Mouse (Mus musculus) 416B (cell line): ENCODE data around the gene Cpne5.
A peak's percentile ranks its signal among the peaks of the same experiment; 100 is the strongest.
"Not testable (repeated sequence)": the region's sequence is repeated elsewhere in the genome, so short reads cannot be mapped to it uniquely, and the experiment has no call there.

Experiments used
- DNase-seq: peaks from one replicate; pipeline ENCODE4 v3.0.0; 2011; ENCODE audit warnings: low read depth

Cpne5 gene

DNA sequence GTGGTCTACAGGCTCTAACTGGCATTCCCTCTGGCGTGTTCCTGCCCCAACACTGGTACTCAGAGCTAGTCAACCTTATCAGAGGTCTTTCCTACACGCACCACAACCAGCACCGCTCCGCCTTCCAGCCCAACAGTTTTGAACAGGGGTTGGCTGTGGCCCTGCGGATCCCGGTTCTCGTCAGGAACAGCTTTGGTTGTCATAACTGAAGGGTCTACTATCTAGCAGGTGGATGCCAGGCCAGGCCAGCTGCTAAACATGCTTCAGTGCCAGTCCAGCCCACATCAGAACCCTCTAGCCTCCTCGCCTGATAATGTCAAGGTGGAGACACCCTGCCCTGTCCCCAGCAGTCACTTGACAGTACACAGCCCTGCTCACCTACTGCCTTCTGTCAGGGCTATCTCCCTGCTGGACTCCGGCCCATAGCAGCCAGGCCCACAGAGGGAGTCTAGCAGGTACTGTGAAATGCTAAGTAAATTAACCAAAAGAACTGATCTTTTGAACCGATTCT is 19.1 kb upstream of the Cpne5 start:
- no peak for DNase-seq

DNA sequence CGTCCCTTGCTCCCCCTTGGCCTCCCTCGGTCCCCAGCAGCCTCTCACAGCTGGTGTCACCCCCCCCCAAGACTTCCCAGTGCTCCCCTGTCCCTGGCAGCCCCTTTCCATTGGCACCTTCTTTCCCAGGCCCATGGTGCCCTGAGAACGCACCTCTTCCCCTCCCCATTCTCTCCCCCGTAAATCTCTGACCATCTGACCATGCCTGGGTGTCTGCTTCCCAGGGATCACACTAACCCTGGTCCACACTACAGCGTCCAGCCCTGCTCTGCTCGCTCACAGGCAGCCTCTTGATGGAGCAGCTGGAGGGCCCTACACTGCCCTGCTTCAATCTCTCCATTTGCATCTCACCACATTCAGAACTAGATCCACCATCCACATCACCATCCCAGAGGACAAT is 18.5 kb upstream of the Cpne5 start:
- no peak for DNase-seq

DNA sequence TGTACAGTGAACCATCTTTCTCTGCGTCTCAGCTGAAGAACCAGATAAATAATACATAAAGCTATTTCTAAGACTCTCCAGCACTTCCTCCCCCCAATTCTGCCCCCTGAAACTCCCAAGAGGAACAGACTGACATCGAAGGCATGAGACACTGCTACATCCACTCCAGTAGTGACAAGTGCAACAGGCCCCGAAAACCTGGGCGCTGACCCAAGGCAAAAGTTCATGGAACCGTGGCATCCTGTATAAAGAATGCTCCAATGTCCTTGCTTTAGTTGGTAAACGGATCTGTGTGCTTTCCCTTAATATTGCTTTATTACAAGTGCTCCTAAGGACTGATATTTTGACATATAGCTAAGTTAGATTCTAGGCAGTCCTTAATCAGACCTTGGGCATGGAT is 16.8 kb upstream of the Cpne5 start:
- not testable (repeated sequence) for DNase-seq

DNA sequence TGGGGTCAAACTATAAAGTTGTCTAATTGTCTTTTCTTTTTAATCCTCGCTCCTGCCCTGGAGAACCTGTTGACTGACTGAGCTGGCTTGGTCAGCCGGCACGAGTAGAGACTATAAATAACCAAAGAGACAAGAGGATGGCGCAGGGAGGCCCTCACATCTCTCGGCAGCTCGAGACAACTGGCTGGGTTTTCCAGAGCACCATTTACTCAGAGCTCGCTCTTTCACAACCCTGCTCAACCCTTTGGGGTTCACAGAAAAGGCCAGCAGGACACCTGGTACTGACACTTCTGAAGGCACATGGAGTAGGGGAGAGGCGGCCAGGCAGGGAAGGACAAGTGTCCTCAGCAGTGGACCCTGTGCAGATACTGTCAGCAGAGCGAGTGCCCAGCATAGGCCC is 15.7 kb upstream of the Cpne5 start:
- no peak for DNase-seq

DNA sequence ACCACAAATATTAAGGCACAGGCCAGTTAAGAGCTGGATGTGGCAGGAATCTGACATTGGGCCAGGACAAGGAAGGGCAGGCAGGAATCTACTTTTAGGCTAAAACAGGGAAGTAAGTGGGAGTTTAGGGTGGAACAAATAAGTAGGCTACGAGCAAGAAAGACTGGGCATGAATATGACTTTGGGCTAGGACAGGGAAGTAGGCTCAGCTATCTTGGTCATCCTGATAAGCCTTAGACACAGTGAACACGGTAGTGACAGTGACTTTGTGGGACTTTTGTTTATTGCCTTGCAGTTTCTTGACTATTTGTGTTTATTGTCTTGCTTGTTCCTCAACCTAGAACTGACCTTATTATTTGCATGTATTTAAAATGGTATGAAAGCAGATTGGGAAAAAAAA is 15.3 kb upstream of the Cpne5 start:
- DNase-seq = no peak

DNA sequence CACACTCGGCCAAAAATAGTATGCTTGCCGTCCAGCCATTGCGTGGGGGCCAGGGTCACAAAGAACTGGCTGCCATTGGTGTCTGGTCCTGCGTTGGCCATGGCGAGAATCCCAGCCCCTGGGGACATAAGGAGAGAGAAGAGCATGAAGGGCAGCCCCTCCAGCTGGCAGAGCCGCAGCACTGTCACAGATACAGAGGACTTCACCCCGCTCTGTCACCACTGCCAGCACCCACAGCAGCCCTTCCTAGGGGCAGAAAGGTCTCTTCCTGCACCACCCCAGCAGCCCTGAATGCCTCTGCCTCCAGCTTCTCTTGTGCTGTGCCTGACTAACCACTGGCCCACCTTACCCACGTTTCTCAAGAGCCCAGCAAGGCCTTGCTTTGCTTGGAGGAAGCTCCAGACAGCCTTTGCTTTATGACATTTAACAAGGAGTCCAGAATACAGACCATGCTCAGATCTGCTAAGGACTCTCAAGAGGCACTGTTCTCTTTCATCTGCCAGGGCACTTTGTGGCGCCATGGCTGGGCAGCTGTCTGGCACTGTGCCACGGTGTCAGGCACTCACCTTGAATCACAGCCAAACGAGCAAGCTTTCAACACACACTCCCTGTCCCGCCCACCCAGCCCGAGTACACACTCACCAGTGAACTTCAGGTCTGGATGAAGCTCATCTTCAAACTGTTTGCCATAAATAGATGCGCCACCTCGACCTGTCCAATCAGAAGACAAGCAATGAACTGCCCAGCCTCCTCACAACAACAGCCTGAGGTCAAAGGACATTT is 13.8 kb upstream of the Cpne5 start:
- DNase-seq = peak; percentile 33

DNA sequence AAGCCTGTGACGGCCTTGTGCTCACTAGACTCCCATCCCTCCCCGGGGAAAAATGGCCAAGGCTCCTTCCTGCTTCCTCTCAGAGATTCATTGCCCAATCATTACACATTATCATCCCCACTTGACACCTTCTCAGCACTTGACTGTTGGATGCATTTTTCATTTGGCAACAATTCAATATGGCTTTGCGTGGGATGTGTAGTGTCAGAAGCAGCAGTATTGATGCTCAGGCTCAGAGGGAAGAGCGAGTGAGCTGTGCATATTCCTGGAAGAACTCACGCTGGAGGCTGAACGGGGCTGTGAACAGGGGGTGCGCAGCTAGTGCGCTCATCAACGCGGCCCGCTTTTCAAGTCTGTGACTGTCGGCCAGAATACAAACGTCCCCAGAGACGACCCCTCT is 13.0 kb upstream of the Cpne5 start:
- DNase-seq = not testable (repeated sequence)

DNA sequence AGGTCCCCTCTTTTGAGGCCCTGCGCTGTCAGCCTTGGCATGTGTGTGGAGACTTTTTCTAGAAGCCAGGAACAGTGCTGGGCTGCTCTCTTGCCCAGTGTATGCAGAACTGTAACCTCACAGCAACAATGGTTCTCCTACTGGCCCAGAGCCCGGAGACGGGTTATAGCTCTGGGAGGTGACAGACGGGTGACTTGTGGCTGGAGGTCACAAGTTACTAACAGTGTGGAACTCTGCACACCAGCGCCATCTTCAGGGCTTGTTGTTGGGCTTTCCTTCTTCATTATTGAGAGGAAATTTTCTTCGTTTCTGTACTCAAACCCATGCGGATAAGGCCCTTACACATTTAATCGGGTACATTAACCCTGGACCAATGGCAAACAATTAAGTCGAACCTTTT is 11.5 kb upstream of the Cpne5 start:
- DNase-seq = peak; percentile 55

DNA sequence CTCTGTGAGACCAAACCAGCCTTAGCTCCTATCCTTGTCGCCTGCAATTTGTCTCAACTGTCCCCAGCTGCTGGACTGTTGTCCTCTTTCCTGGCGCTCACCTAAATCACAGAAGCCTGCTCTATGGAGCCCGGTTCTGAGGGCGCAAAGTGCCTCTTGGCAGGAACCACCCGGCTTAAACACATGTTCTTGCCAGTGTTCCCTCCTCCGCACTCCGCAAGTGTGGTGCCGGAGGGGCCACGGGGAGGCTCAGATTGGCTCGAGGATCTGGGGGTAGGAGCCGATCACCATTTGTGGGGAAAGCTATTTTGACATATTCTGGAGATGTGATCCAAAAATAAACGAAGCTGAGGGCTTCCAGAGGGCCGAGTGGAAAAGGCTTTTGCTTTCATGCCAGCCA is 9.9 kb upstream of the Cpne5 start:
- DNase-seq = no peak

DNA sequence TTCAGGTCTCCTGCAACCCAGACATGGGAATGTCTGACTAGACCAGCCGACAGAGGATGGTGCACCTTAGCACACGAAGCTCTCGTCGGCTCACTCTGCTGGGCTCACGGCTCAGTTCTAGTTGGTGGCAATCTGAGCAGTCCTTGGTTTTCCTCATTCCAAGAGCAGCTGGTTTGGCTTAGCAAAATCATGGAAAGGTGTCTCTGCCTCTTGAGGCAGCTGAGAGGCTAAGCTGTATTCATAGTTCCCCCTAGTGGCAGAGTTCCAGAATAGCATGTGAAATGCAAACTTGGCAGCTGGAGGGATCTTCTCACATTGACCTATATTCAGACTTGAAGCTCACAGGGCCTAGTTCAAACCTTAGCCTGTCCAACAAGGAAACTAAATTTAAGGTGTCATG is 8.6 kb upstream of the Cpne5 start:
- DNase-seq = peak; percentile 83

DNA sequence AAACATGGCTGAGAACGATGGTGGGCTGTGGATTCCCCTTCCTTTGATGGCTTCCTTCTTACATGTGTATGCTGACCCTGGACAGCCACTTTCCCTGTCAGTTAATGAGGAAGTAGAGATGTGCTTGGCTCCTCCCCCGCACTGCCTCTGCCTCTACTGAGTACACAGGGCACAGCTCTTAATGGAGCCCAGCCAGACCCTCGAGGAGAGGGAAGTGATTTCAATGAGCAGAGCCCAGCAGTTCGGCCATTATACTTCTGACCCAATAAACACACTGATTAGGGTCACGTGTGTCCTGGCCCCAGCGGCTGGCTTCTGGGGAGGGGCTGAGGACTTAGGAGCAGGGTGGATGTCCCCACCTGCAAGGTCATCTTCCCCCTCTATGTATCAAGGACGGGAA is 7.8 kb upstream of the Cpne5 start:
- peak; percentile 50 for DNase-seq

DNA sequence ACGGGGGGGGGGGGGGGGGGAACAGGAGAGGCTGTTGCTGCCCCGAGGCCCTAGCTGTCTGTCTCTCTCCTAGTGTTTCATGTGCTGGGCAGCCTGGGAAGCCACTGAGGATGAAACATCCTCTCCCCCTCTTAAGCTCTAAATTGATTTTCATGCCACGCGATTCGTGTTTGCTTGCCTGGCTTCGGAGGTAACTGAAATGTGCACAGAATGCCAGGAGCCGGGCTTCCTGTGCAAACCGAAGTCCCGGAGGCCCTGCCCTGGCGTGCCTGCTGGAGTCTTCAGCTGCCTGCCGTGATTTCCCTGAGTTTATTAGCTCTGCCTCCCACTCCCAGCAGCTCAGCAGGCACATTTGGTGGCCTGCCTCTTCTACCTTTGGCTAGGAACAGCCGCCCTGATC is 6.9 kb upstream of the Cpne5 start:
- no peak for DNase-seq

DNA sequence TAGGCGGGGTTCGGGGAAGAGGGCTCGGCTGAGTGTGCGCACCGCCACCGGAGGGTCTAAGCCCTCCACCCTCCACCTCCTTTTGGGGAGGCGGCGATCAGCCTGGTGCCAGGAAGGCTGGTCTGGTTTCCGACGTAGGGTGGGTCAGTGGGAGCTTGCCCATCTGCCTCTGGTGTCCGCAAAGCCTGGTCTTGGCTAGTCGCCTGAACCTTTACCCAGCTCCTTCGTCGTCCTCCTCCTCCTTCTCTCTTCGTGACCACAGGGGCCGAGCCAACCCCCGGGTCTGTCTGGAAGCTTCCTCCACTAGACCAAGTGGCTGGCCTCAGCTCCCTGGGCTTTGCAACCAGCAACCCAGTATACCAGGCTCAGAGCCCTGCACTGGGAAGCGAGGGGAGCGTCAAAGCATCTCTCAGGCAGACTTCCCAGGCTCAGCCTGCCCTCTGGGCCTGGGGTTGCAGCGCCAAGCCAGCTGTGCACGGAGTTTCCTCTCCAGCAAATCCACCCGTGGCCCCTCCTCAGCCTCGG is 516 bp upstream of the Cpne5 start:
- DNase-seq = no peak

DNA sequence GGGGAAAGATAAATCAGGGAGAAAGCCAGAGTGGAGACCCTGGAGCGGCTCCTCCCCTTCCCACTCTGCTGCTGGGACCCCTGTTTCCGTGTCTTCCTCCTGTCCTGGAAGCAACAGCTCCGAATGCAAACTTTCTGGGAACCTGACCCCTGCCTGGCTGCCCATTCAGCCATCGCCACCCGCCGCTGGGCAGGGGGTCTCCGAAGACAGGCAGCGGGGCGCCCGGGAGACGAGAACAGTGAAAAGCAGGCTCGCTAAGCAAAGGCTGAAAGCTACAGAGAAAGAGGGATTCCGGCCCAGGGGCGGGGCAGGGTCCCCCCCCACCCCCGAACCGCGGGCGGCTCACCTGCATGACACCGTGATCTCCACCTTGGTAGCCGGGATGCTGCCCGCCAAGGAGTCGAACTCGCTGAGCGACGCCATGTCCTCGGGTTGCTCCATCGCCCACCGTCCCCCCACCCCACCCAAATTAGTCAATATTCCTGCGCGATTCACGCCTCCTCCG is 648 bp downstream of the Cpne5 start:
- no peak for DNase-seq

DNA sequence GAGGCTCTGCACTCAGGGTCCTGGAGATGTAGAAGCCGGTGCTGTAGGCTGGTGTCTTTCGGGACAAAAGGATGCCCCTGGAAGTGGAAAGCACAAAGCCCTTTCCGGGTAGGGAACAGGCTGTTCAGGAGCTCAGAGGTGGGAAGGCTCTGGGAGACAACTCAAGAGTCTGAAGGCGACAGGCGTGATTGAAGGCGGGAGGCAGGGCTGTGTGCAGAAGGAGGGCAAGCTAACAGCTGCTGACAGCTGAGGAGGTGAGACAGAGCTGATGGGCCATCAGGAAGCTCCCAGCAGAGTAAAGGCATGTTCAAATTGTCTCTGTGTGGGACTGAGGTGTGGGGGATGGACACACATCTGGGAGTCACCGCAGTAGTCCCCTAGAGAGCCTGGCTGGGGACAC is 1.9 kb downstream of the Cpne5 start:
- DNase-seq = no peak

DNA sequence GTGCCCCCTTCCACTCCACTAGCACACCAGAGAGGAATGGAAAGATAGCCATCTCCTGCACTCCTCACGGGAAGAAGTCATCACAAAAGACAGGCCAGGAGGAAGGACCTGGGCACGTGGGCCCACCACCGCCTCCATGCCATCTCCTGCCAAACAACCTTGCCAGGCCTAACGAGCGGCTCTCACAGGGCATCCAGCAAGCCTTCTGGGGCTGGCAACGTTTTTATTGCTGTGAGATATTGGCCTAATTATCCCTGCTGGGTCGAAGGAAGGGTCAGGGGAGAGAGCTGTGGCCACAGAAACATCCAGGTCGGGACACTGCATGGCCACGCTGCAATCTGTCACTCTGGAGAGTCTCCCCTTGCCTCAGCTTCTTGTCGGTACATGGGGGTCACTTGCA is 6.9 kb downstream of the Cpne5 start:
- DNase-seq = no peak

DNA sequence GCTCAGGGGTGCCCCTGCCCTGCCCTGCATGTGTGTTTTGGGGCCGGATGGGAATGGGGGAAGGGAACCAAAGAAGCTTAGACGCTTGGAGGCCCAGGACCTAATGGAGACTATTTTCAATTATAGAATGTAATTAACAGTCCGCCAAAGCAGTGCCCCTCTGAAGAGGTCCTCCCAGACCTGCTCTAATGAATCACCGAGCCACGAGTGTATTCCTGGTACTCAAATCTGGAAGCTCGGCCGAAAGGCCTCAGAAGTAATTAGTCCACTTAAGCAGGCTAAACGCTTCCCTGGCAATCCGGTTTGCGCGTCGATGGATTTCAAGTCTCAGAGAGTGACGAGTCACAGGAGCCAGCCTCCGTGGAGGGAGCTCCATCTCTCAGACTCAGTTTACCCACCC is 17.3 kb downstream of the Cpne5 start:
- no peak for DNase-seq

DNA sequence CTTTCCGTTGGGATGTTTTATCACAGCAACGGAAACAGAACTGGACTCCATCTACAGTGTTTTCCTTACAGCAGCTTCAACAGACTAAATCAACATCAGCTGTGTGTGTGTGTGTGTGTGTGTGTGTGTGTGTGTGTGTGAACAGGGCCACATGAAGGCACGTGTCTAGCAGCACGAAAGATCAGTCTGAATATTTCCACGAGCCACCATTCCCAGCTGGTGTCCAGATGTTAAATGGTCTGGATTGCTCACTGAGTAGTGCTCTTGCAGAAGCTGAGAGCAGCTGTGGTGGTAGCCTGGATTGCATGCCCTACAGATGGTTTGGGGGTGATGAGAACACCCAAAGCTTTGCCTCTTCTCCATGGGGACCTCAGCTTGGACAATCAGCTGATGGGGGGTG is 19.9 kb downstream of the Cpne5 start:
- DNase-seq = no peak

DNA sequence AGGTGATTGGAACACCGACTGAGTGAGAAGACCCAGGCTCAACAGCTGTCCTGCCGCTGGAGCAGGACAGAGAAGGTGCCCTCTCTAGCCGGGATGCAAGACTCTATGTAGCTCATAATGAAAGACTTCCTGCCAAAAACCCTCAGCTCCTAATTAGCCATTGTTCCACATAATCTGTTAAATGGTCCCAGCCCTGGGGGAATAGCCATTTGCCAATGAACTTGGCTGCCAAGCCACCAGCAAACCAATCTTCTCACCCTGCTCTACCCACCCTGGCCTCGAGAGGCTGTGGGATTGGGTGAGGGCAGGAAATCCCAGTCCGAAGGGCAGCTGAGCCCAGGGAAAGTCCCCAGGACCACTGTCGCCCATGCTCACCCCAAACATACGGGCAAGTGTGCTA is 21.9 kb downstream of the Cpne5 start:
- DNase-seq = no peak

DNA sequence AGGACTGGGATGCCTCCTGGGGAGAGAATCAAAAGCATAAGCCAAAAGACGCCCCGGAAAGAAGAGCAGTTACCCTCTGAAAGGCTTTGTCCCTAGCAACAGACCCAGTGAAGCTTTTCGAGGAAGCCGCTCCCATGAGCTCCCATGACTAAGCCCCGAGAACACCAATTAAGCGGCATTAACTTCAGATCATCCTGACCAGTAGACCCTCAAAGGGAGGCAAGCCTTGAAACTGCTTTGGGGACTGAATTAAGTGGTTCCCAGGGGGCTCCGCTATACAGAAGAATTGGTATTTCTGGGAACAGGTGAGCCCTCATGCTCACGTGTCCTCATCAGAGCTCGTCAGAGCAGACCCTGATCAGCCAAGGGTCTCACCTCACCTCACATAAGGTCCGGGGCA is 23.3 kb downstream of the Cpne5 start:
- DNase-seq = no peak

DNA sequence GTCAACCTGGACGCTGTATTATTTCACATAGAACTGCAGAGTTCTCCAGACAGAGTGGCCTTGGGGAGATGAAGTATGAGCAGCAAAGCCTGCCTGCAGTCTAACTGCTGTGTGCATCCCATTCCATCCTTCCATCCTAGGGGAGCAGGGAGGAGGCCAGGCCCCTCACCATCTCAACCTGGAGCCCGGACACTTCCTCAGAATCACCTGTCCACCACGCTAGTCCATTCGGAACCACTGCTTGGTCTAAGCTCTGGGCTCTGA is 23.8 kb downstream of the Cpne5 start:
- DNase-seq = no peak

DNA sequence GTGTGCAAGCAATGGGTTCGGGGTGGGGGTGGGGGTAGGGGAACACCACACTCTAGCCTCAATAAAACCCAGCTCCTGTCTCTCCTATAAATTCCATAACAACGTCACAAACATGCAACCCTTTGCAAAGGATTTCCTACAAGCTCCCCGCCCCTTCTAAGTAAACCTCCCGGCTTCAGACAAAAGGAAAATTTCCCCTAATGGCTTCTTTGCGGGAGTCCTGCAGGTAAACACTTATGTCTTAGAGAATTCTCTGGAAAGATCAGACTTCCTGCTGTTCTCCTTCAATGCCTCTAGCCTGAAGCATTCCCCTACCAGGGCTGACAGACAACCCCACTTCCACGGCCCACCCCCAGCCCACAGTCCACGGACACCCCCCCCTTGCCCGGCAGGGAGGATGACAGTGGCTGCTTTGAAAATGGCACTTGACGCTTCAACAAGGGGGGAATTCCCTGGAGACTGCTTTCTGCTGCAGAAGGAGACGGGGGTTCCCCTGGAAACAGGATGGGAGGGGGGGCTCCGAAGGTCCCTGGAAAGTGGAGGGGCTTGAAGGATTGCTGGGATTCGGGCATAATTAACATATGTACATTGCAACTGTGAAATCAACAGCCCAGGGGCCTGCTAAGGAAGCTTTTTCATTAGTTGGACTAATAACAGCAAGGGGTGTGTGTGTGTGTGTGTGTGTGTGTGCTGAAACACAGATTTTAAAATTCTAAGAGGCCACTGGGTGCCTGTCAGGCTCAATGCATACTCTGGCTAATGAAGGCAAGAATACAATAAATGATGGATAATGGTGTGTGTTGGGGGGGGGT is 24.4 kb downstream of the Cpne5 start:
- no peak for DNase-seq

DNA sequence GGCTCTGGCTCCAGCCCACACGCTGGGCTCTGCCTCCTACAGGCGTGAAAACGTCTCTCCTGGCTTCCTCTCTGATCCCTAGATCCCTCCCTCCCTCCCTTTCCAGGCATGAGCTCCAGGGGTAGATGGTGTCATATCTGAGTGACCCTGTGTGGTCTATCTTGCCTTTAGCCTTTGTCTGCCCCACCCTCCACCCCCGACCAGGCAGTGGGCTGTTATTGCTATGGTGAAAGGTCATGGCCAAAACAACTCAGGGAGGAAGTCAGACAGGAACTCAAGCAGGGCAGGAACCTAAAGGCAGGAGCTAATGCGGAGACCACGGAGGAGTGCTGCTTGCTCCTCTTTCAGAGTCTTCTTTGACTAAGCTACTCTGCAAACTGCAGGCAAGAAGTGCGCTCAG is 26.1 kb downstream of the Cpne5 start:
- DNase-seq = no peak
